Mouse (Mus musculus): ENCODE data around the gene Uck1. TPM values are rescaled to one million over a fixed set of nuclear protein-coding genes. Genes with fewer than 3 reads are reported as not detected.
A peak's percentile ranks its signal among the peaks of the same experiment; 100 is the strongest.

The Uck1 gene
- polyA plus RNA-seq, 1 experiment from 2014 or later = 74.1 TPM

DNA sequence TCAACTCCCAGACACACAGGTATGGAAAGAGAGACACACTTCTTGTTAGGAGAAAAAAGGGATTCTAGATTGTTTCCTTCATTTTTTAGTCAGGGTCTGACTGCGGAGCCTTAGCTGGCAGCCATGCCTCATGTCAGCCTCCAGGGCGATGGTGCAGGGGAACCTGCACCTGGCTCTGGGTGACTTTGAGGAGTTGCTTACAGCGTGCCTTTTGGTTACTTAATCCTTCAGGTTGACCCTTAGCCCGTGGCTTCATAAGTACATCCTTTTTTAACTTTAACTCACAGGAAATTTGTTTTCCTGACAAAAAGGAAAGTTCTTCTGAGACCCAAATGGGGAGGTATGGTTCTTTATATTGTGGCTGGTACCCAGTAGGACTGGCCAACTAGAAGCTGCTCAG lies 17.0 kb downstream of the Uck1 start:
- Histone ChIP-seq H3K4me2 (replicated peaks; ENCODE audit: low read depth) (no peak overlapping the region), H3K27me3 (replicated peaks; ENCODE audit: control insufficient read depth, insufficient read depth, low read length) (no peaks in the 10 kb centered on the region), H3K9ac (ENCODE audit: low read depth, low read length) (no peak overlapping the region), H3K27ac (ENCODE audit: low read depth, low read length) (no peak overlapping the region), H3K9me3 (ENCODE audit: control insufficient read depth) (no peaks in the 10 kb centered on the region), H3K4me3 (ENCODE audit: low read depth, low read length) (no peak overlapping the region), H3K36me3 (ENCODE audit: control insufficient read depth, insufficient read depth) (peaks cover 54% of the 10 kb centered on the region), H3K4me1 (replicated peaks; ENCODE audit: control insufficient read depth, insufficient read depth, low read length) (no peaks in the 10 kb centered on the region)
- ATAC-seq = no peak
- no peak for TF ChIP-seq CTCF (IDR thresholded peaks at IDR 0.05; ENCODE audit: low read depth)
- WGBS = 91% methylated on average over 4 of the region's 4 CpGs

- Histone ChIP-seq H3K4me3 (ENCODE audit: low read depth, low read length) (no peak overlapping the region), H3K9ac (ENCODE audit: low read depth, low read length) (no peak overlapping the region), H3K4me2 (replicated peaks; ENCODE audit: low read depth) (no peak overlapping the region), H3K9me3 (ENCODE audit: control insufficient read depth) (no peaks in the 10 kb centered on the region), H3K27me3 (replicated peaks; ENCODE audit: control insufficient read depth, insufficient read depth, low read length) (no peaks in the 10 kb centered on the region), H3K27ac (ENCODE audit: low read depth, low read length) (no peak overlapping the region), H3K36me3 (ENCODE audit: control insufficient read depth, insufficient read depth) (peaks cover 30% of the 10 kb centered on the region), H3K4me1 (replicated peaks; ENCODE audit: control insufficient read depth, insufficient read depth, low read length) (0 out of 2 replicates have a peak, but pooled peaks cover 3% of the 10 kb centered on the region)
- no peak for ATAC-seq
- no peak for TF ChIP-seq CTCF (IDR thresholded peaks at IDR 0.05; ENCODE audit: low read depth)
- 84% methylated on average over 5 of the region's 5 CpGs for WGBS
These were observed 19.4 kb downstream of the Uck1 start for GRCm38 (mm10) chr2:32240591-32240990.

GRCm38 (mm10) chr2:32238708-32239435 lies 21.1 kb downstream of the Uck1 start:
- no peak overlapping the region for H3K4me2 ChIP-seq (replicated peaks; ENCODE audit: low read depth)
- 93% methylated on average over 9 of the region's 9 CpGs for WGBS
- no peaks in the 10 kb centered on the region for H3K27me3 ChIP-seq (replicated peaks; ENCODE audit: control insufficient read depth, insufficient read depth, low read length)
- H3K9ac ChIP-seq (ENCODE audit: low read depth, low read length) = no peak overlapping the region
- H3K27ac ChIP-seq (ENCODE audit: low read depth, low read length) = no peak overlapping the region
- no peaks in the 10 kb centered on the region for H3K9me3 ChIP-seq (ENCODE audit: control insufficient read depth)
- H3K4me3 ChIP-seq (ENCODE audit: low read depth, low read length) = no peak overlapping the region
- H3K36me3 ChIP-seq (ENCODE audit: control insufficient read depth, insufficient read depth) = peaks cover 15% of the 10 kb centered on the region; the same call in 1 of the 2 replicates
- 0 out of 2 replicates have a peak, but pooled peaks cover 3% of the 10 kb centered on the region for H3K4me1 ChIP-seq (replicated peaks; ENCODE audit: control insufficient read depth, insufficient read depth, low read length)
- ATAC-seq = no peak
- no peak for TF ChIP-seq CTCF (IDR thresholded peaks at IDR 0.05; ENCODE audit: low read depth)

DNA sequence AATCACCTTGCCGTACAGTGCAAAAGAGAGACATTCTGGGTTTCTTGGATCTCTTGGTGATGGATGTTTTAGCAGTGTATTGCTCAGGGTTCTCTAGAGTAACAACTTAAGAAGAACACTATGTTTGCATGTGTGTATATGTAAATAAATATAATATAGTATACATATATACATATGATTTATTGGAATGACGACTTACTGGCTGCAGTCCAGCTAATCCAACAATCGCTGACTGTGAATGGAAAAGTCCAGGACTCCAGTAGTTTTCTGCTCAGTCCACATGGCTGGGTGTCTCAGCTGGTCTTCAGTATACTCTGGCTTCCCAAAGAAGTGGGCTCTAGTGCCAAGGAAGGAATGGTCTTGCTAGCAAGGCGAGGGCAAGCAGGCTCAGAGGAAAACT lies 22.4 kb downstream of the Uck1 start:
- H3K36me3 ChIP-seq (ENCODE audit: control insufficient read depth, insufficient read depth) = peaks cover 22% of the 10 kb centered on the region; the same call in 1 of the 2 replicates
- H3K4me1 ChIP-seq (replicated peaks; ENCODE audit: control insufficient read depth, insufficient read depth, low read length) = 0 out of 2 replicates have a peak, but pooled peaks cover 3% of the 10 kb centered on the region
- TF ChIP-seq CTCF (IDR thresholded peaks at IDR 0.05; ENCODE audit: low read depth) = no peak
- 29% methylated on average over 4 of the region's 4 CpGs for WGBS
- no peaks in the 10 kb centered on the region for H3K9me3 ChIP-seq (ENCODE audit: control insufficient read depth)
- H3K4me2 ChIP-seq (replicated peaks; ENCODE audit: low read depth) = peak overlapping the region; percentile 89
- peak overlapping the region; percentile 71; the same call in 1 of the 2 replicates for H3K9ac ChIP-seq (ENCODE audit: low read depth, low read length)
- H3K27me3 ChIP-seq (replicated peaks; ENCODE audit: control insufficient read depth, insufficient read depth, low read length) = no peaks in the 10 kb centered on the region
- ATAC-seq = no peak
- H3K4me3 ChIP-seq (ENCODE audit: low read depth, low read length) = peak overlapping the region; percentile 70
- H3K27ac ChIP-seq (ENCODE audit: low read depth, low read length) = no peak overlapping the region

DNA sequence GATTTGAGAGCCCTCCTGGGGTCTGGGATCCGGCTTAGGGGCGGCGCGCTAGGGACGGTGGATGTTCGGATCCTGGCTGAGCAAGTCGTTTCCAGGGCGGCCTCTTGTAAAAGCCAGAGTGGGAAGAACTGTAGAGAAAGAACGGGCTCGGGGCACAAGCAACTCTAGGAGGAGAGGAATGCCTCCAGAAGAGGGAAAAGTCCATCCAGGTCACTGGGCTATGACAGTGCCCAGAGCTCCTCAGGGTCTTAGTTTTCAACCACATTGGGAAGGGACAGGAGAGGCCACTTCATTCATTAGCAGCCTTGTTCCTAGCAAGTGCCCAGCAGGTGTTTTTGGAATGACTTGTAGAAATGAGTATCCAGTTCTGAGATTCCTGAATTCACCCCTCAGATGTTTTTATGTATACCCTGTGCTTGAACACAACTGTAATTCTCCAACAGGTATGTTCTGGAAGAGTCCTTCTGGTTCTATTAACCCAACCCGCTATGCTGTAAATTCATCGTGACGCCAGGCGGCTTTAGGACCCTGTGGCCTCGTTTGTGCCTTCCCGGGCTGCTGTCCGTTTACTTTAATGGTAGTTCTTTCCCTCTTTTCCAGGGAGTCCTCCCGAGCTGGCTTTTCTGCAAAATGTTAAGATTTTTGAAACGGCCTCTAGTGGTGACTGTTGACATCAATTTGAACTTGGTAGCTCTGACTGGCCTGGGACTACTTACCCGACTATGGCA lies 23.0 kb downstream of the Uck1 start:
- TF ChIP-seq CTCF (IDR thresholded peaks at IDR 0.05; ENCODE audit: low read depth) = peak; percentile 64
- Histone ChIP-seq H3K27me3 (replicated peaks; ENCODE audit: control insufficient read depth, insufficient read depth, low read length) (no peaks in the 10 kb centered on the region), H3K9me3 (ENCODE audit: control insufficient read depth) (no peaks in the 10 kb centered on the region), H3K4me1 (replicated peaks; ENCODE audit: control insufficient read depth, insufficient read depth, low read length) (0 out of 2 replicates have a peak, but pooled peaks cover 3% of the 10 kb centered on the region), H3K27ac (ENCODE audit: low read depth, low read length) (peak overlapping the region; percentile 60), H3K9ac (ENCODE audit: low read depth, low read length) (peak overlapping the region; percentile 71), H3K4me2 (replicated peaks; ENCODE audit: low read depth) (peak overlapping the region; percentile 89), H3K36me3 (ENCODE audit: control insufficient read depth, insufficient read depth) (peaks cover 28% of the 10 kb centered on the region), H3K4me3 (ENCODE audit: low read depth, low read length) (peak overlapping the region; percentile 70)
- WGBS = under 1% methylated on average over 20 of the region's 20 CpGs
- ATAC-seq = peak; percentile 32
